Mouse (Mus musculus) midbrain, embryonic 10.5 days (tissue): ENCODE results near the gene Alkbh1. TPM values are rescaled to one million over a fixed set of nuclear protein-coding genes. Genes with fewer than 3 reads are reported as not detected.
A peak's percentile ranks its signal among the peaks of the same experiment; 100 is the strongest.

Experiments
- DNase-seq: peaks from one replicate; pipeline ENCODE4 v3.0.0-alpha.2; 2017; ENCODE audit warnings: low spot score
- H3K27ac ChIP-seq: fragments of 300-500 bp; sonication (generic); replicated peaks from 2 replicates; pipeline ENCODE4 v1.5.1; 2016; ENCODE audit warnings: mild to moderate bottlenecking
- H3K27me3 ChIP-seq: fragments of 300-500 bp; sonication (generic); 2 replicates; pipeline ENCODE4 v1.6.1; 2016; ENCODE audit warnings: low read depth, mild to moderate bottlenecking; ENCODE audit not compliant: poor library complexity, severe bottlenecking
- H3K36me3 ChIP-seq: fragments of 300-500 bp; sonication (generic); 2 replicates; pipeline ENCODE4 v1.6.1; 2016; ENCODE audit warnings: mild to moderate bottlenecking, moderate library complexity
- H3K4me1 ChIP-seq: fragments of 300-500 bp; sonication (generic); 2 replicates; pipeline ENCODE4 v1.6.1; 2016
- H3K4me3 ChIP-seq: fragments of 300-500 bp; sonication (generic); 2 replicates; pipeline ENCODE4 v1.5.1; 2016; ENCODE audit warnings: mild to moderate bottlenecking, moderate library complexity
- H3K9me3 ChIP-seq: fragments of 300-500 bp; sonication (generic); replicated peaks from 2 replicates; pipeline ENCODE4 v1.6.1; 2016; ENCODE audit warnings: mild to moderate bottlenecking
- WGBS: fragments of 180-500 bp; shearing (Covaris S2); methylation state at CpG from one replicate; pipeline ENCODE4 v1.1.7; 2016; 5-methylcytosine and 5-hydroxymethylcytosine counted together
- polyA plus RNA-seq: library from polyadenylated mRNA; unstranded; fragments of >200 nt; fragmentation: Nextera tagmentation; extraction: Ambion mirVana; gene quantifications from 2 replicates; pipeline ENCODE4 v1.2.1, GENCODE M21; 2016

Alkbh1 gene
- polyA plus RNA-seq, 1 experiment from 2014 or later: 64.2 TPM

DNA sequence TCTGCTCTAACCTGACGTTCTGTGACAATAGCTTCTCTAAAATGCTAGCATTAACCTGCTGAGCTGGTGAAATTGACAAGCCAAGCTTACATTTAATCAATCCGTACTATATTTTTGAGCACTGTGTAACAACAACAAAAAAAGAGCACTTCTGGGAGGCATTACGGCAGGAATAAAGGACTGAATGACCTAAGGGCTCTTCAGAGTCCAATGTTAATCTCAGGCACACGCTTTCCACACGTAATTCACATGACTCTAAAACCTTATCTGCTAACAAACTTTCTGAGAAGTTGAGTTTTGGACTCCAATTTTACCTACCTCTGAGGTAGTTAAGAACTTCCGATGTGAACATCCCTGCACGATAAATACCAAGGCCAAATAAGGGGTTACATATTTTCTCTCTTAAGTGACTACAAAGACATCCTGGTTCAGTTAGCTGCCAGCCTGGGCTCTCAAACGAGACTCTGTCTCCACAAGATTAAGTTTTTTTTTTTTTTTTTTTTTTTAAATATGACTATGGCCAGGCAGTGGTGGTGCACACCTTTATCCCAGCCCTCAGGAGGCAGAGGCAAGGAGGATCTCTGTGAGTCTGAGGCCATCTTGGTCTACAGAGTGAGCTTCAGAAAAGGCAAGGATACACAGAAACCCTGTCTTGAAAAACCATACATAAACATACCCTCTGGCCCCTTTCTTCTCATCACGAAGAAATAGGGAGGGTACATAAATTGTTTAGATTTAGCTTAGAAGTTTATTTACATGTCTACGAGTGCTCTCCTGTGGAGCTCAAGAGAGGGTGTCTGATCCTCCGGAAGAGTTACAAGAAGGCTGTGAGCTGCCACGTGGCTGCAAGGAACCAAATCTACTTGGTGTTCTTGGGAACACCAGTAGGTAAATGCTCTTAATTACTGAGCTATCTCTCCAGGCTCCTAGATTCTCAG is 1.4 kb downstream of the Alkbh1 start:
- 42% methylated on average over 12 of the region's 12 CpGs for WGBS
- peak; percentile 28 for DNase-seq
- H3K4me3 ChIP-seq: peak overlapping the region; percentile 98
- peaks cover 23% of the 10 kb centered on the region for H3K4me1 ChIP-seq
- H3K27ac ChIP-seq: peak overlapping the region; percentile 98
- H3K27me3 ChIP-seq: no peaks in the 10 kb centered on the region
- H3K36me3 ChIP-seq: peaks cover 59% of the 10 kb centered on the region
- no peaks in the 10 kb centered on the region for H3K9me3 ChIP-seq

GRCm38 (mm10) chr12:87428885-87429284 is 14.9 kb downstream of the Alkbh1 start:
- Histone ChIP-seq H3K4me3 (no peak overlapping the region), H3K36me3 (peaks cover 99% of the 10 kb centered on the region)
- WGBS: 91% methylated on average over 8 of the region's 8 CpGs

DNA sequence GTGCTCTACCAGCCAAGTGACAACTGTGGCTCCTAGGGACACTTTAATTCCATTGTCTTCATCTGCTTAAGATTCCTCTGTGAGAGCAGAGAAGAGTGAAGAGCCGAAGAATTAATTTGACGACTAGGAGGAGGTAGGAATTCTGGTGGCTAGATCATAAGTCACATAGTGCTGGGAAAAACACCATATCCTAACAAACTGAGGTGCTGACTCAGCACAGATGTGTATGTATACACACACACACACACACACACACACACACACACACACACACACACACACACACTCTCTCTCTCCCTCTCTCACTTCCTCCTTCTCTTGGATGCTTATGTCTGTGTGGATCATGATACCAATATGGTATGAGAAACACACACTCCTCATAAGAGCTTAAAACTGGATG is 15.5 kb downstream of the Alkbh1 start:
- WGBS: 88% methylated on average over 2 of the region's 2 CpGs
- Histone ChIP-seq H3K4me1 (peaks cover 8% of the 10 kb centered on the region; the same call in 1 of the 2 replicates), H3K27me3 (no peaks in the 10 kb centered on the region), H3K9me3 (no peaks in the 10 kb centered on the region), H3K27ac (no peak overlapping the region), H3K36me3 (peaks cover 99% of the 10 kb centered on the region), H3K4me3 (no peak overlapping the region)
- no peak for DNase-seq

More at GRCm38 (mm10) chr12:87428885-87429284, 14.9 kb downstream of the Alkbh1 start:
- no peak for DNase-seq
- no peaks in the 10 kb centered on the region for H3K27me3 ChIP-seq
- H3K27ac ChIP-seq: no peak overlapping the region
- H3K9me3 ChIP-seq: no peaks in the 10 kb centered on the region
- H3K4me1 ChIP-seq: peaks cover 8% of the 10 kb centered on the region; the same call in 1 of the 2 replicates

DNA sequence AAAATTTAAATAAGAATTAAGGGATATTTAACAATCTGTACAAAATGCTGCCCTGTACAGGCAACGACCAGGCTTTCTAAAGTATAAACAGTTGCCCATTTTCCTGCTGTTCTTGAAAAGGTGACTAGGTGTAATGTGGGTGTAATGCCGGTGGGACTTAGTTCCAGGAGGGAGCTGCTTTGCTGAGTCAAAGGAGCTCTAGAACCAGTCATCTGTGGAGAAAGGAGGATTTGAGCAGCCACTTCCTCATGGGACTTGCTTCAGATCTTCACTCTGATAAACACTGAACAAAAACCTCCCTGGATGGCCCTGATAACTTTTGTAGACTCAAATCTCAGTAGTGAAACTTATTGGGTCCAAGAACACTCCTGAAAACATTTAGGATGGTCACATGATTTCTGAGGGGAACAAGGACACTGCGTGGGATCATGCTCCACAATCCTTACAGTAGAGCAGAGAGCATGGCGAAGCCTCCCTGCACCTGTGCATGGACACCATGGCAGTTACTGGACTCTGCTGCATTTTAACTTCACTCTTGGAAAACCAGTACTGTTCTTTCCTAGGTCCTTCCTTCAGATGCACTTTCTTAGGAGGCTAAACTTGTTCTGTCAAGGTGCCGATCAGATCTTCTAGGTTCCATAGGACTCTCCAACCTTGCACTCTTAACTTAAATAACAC is 17.3 kb downstream of the Alkbh1 start:
- no peaks in the 10 kb centered on the region for H3K27me3 ChIP-seq
- 93% methylated on average over 5 of the region's 5 CpGs for WGBS
- H3K4me3 ChIP-seq: no peak overlapping the region
- peaks cover 98% of the 10 kb centered on the region for H3K36me3 ChIP-seq
- H3K27ac ChIP-seq: no peak overlapping the region
- no peaks in the 10 kb centered on the region for H3K9me3 ChIP-seq
- peaks cover 8% of the 10 kb centered on the region; the same call in 1 of the 2 replicates for H3K4me1 ChIP-seq
- DNase-seq: no peak

GRCm38 (mm10) chr12:87424516-87424915 is 19.3 kb downstream of the Alkbh1 start:
- Histone ChIP-seq H3K4me3 (no peak overlapping the region), H3K36me3 (peaks cover 78% of the 10 kb centered on the region), H3K27ac (no peak overlapping the region), H3K4me1 (peaks cover 13% of the 10 kb centered on the region), H3K9me3 (no peaks in the 10 kb centered on the region), H3K27me3 (no peaks in the 10 kb centered on the region)
- WGBS: 30% methylated on average over 3 of the region's 3 CpGs
- no peak for DNase-seq

DNA sequence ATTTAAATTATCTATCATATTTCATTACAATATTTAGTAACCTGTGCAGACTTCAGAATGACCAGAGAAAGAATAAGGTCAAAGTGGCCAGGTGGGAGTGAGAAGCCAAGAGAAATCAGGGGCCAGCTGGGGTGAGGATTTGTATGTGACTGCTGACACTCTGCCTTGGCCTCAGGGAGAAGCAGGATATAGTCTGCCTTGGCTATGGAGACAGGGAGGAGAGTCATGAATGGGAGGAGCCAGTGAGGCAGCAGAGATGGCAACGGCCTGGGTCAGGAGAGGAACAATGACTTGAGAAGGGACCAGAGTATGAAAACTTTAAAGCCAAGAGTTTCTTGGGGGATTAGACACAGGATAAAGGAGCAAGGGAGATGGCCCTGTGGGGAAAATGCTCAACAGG is 20.1 kb downstream of the Alkbh1 start:
- DNase-seq: no peak
- 46% methylated on average over 1 of the region's 1 CpGs for WGBS
- H3K27ac ChIP-seq: no peak overlapping the region
- no peaks in the 10 kb centered on the region for H3K9me3 ChIP-seq
- no peaks in the 10 kb centered on the region for H3K27me3 ChIP-seq
- peaks cover 70% of the 10 kb centered on the region for H3K36me3 ChIP-seq
- peaks cover 21% of the 10 kb centered on the region for H3K4me1 ChIP-seq
- H3K4me3 ChIP-seq: no peak overlapping the region

DNA sequence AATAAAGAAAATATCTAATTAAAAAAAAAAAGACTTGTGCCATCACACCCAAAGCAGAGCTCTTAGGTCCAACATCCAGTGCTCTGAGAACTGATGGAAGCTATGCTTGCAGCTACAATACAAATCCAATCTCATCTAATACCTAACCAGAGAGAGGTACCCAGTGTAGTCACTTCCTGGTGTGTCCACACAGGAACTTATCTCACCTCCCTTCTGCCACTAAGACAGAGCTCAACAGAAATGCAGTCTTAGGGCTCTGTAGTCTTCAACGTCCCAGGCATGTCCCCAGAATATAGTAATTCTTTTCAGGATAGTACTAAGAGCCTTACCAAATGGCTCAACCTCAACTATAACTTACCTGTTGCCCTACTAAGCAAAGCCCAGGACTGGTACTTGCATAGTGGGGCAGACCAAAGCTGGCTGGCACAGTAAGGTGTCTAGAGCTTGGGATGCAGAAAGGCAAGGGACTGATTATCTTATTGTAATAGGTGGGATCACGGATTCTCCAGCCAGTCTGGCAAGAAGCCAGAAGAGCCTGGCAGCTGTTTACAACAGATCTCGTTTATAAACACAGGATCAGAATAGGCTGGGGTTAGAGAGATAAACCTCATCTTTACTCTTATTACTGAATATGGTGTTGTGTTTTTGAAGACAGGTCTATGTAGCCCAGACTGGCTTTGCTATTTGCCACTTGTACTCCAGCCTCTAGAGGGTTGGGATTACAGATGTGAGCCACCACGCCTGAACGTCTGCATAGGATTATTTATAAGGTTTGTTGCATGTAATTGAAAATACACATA is 21.9 kb downstream of the Alkbh1 start:
- no peaks in the 10 kb centered on the region for H3K9me3 ChIP-seq
- WGBS: 91% methylated on average over 5 of the region's 5 CpGs
- H3K27ac ChIP-seq: no peak overlapping the region
- H3K4me1 ChIP-seq: peaks cover 22% of the 10 kb centered on the region
- no peak overlapping the region for H3K4me3 ChIP-seq
- peaks cover 52% of the 10 kb centered on the region for H3K36me3 ChIP-seq
- H3K27me3 ChIP-seq: no peaks in the 10 kb centered on the region
- no peak for DNase-seq

GRCm38 (mm10) chr12:87419974-87420485 is 23.8 kb downstream of the Alkbh1 start:
- WGBS: 82% methylated on average over 12 of the region's 12 CpGs
- Histone ChIP-seq H3K36me3 (peaks cover 33% of the 10 kb centered on the region), H3K27me3 (no peaks in the 10 kb centered on the region), H3K27ac (peak overlapping the region; percentile 49; the same call in 1 of the 2 replicates), H3K9me3 (no peaks in the 10 kb centered on the region), H3K4me3 (no peak overlapping the region), H3K4me1 (peaks cover 22% of the 10 kb centered on the region)
- no peak for DNase-seq

DNA sequence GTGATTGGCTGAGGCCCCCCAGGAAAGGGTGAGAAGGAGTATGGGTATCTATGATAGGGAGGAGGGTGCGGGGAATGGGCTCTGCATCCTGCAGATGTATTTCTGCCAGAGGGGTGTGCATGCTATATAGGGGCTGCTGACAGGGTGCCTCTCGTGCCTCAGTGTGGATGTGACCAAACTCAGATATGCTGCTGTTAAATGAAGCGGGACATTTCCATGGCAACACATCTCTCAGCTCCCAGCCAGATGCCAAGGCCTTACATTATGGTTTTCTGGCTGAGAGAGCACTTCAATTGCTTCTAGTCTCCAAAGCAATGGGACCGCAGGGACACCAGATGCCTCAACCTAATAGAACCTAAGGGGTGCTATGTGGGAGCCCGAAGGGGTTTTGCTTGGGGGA is 24.9 kb downstream of the Alkbh1 start:
- H3K27ac ChIP-seq: peak overlapping the region; percentile 49
- DNase-seq: peak; percentile 18

GRCm38 (mm10) chr12:87416690-87417089 is 27.1 kb downstream of the Alkbh1 start:
- DNase-seq: peak; percentile 52
- 37% methylated on average over 7 of the region's 7 CpGs for WGBS
- Histone ChIP-seq H3K27me3 (no peaks in the 10 kb centered on the region), H3K4me1 (peaks cover 15% of the 10 kb centered on the region), H3K27ac (no peak overlapping the region), H3K4me3 (no peak overlapping the region), H3K9me3 (no peaks in the 10 kb centered on the region), H3K36me3 (peaks cover 1% of the 10 kb centered on the region; the same call in 1 of the 2 replicates)

More for the DNA sequence above, 24.9 kb downstream of the Alkbh1 start:
- H3K27me3 ChIP-seq: no peaks in the 10 kb centered on the region
- no peaks in the 10 kb centered on the region for H3K9me3 ChIP-seq
- peaks cover 23% of the 10 kb centered on the region for H3K36me3 ChIP-seq
- H3K4me1 ChIP-seq: peaks cover 15% of the 10 kb centered on the region
- WGBS: 74% methylated on average over 5 of the region's 5 CpGs
- no peak overlapping the region for H3K4me3 ChIP-seq

DNA sequence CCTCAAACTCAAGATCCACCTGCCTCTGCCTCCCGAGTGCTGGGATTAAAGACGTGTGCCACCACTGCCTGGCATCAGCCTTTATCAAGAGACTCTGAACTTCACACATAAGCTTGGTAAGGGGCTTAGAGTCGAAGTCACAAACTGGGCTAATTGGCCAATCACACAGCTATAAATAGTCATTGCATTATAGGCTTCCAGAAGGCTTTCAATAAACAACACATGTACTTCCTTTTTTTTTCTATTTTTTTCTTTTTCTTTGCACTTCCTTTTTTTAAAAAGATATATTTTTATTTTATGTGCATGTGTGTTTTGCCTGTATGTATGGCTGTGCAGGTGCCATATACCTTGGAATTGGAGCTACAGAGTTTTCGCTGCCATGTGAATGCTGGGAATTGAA is 28.5 kb downstream of the Alkbh1 start:
- Histone ChIP-seq H3K4me3 (no peak overlapping the region), H3K9me3 (no peaks in the 10 kb centered on the region), H3K27ac (no peak overlapping the region), H3K4me1 (peaks cover 15% of the 10 kb centered on the region), H3K36me3 (no peaks in the 10 kb centered on the region), H3K27me3 (no peaks in the 10 kb centered on the region)
- no peak for DNase-seq
- 78% methylated on average over 4 of the region's 4 CpGs for WGBS

GRCm38 (mm10) chr12:87413179-87413790 is 30.5 kb downstream of the Alkbh1 start:
- Histone ChIP-seq H3K27ac (no peak overlapping the region), H3K4me3 (no peak overlapping the region), H3K4me1 (peaks cover 1% of the 10 kb centered on the region), H3K9me3 (no peaks in the 10 kb centered on the region), H3K36me3 (no peaks in the 10 kb centered on the region), H3K27me3 (no peaks in the 10 kb centered on the region)
- DNase-seq: peak; percentile 72
- 24% methylated on average over 4 of the region's 4 CpGs for WGBS
